Mouse (Mus musculus) adrenal gland, postnatal 4 days (tissue): ENCODE measurements around the gene Fem1b. TPM values are rescaled to one million over a fixed set of nuclear protein-coding genes. Genes with fewer than 3 reads are reported as not detected.
"Not testable (repeated sequence)": the region's sequence is repeated elsewhere in the genome, so short reads cannot be mapped to it uniquely, and the experiment has no call there.

Experiments used
- DNase-seq, 2 experiments: peaks; one replicate each; pipeline ENCODE4 v3.0.0; 2021 to 2022; ENCODE audit warnings: low spot score in 2 of 2, mixed read lengths in 2 of 2
- total RNA-seq, 2 experiments: library from RNA; stranded (reverse); gene quantifications; 2 replicates each; pipeline ENCODE4 v1.2.3; 2021

Fem1b gene
- total RNA-seq, 2 experiments from 2014 or later: 44.0 to 50.4 TPM

GRCm38 (mm10) chr9:62828662-62829086 is 16.9 kb upstream of the Fem1b start:
- DNase-seq: peak; percentile 91 to 94

- no peak for DNase-seq
Measured at GRCm38 (mm10) chr9:62827939-62828652, 16.4 kb upstream of the Fem1b start.

GRCm38 (mm10) chr9:62826456-62826855 is 14.7 kb upstream of the Fem1b start:
- DNase-seq: no peak

- no peak for DNase-seq
Measured at GRCm38 (mm10) chr9:62825791-62826393, 14.2 kb upstream of the Fem1b start.

GRCm38 (mm10) chr9:62821811-62822210 is 10.1 kb upstream of the Fem1b start:
- DNase-seq: no peak

- DNase-seq: no peak
Measured at GRCm38 (mm10) chr9:62820829-62821228, 9.1 kb upstream of the Fem1b start.

GRCm38 (mm10) chr9:62819910-62820309 is 8.2 kb upstream of the Fem1b start:
- DNase-seq: not testable (repeated sequence)

- DNase-seq: no peak
Measured at GRCm38 (mm10) chr9:62819494-62819893, 7.8 kb upstream of the Fem1b start.

- DNase-seq: no peak
Measured at GRCm38 (mm10) chr9:62817828-62818614, 6.3 kb upstream of the Fem1b start.

- DNase-seq: no peak
Measured at GRCm38 (mm10) chr9:62817099-62817571, 5.4 kb upstream of the Fem1b start.

- DNase-seq: no peak
Measured at GRCm38 (mm10) chr9:62816323-62817098, 4.8 kb upstream of the Fem1b start.

GRCm38 (mm10) chr9:62814751-62815150 is 3.0 kb upstream of the Fem1b start:
- DNase-seq: no peak

- DNase-seq: no peak
Measured at GRCm38 (mm10) chr9:62812216-62813049, 699 bp upstream of the Fem1b start.

- DNase-seq: no peak
Measured at GRCm38 (mm10) chr9:62810543-62811515, 905 bp downstream of the Fem1b start.

GRCm38 (mm10) chr9:62810095-62810494 is 1.6 kb downstream of the Fem1b start:
- DNase-seq: no peak

- not testable (repeated sequence) for DNase-seq
Measured at GRCm38 (mm10) chr9:62799218-62799617, 12.5 kb downstream of the Fem1b start.

GRCm38 (mm10) chr9:62789856-62790255 is 21.9 kb downstream of the Fem1b start:
- no peak for DNase-seq

- no peak for DNase-seq
Measured at GRCm38 (mm10) chr9:62786721-62787120, 25.0 kb downstream of the Fem1b start.

GRCm38 (mm10) chr9:62784233-62784632 is 27.5 kb downstream of the Fem1b start:
- no peak for DNase-seq
